Mouse (Mus musculus) adrenal gland, adult 18-20 months (tissue): ENCODE results near the gene Mstn. TPM values are rescaled to one million over a fixed set of nuclear protein-coding genes. Genes with fewer than 3 reads are reported as not detected.

Experiments
- DNase-seq, 2 experiments: peaks; one replicate each; pipeline ENCODE4 v3.0.0; 2021 to 2022; ENCODE audit warnings: low spot score in 2 of 2
- long read RNA-seq, 2 experiments: library from polyadenylated mRNA; stranded (forward); transcript quantifications; one replicate each; pipeline ENCODE4 v2.0.0; 2021
- total RNA-seq, 2 experiments: library from RNA; stranded (reverse); gene quantifications; 1 replicate in 1 of 2; 2 replicates in 1 of 2; pipeline ENCODE4 v1.2.3; 2021

Mstn gene
- not detected for total RNA-seq
- long read RNA-seq, experiment 1 = 0 reads
- long read RNA-seq, experiment 2 = 0 reads

DNA sequence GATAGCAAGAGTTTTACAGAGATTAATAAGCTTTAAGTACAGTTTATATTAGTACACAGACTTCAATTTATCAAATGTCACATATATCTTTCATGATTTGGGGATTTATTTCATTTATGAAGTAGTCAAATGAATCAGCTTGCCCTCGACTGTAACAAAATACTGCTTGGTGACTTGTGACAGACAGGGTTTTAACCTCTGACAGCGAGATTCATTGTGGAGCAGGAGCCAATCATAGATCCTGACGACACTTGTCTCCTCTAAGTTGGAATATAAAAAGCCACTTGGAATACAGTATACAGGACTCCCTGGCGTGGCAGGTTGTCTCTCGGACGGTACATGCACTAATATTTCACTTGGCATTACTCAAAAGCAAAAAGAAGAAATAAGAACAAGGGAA is at the start of gene Mstn:
Gene Mstn (plus strand): TSS at position 301 of the 400 bp plus-strand sequence.
- DNase-seq = no peak

DNA sequence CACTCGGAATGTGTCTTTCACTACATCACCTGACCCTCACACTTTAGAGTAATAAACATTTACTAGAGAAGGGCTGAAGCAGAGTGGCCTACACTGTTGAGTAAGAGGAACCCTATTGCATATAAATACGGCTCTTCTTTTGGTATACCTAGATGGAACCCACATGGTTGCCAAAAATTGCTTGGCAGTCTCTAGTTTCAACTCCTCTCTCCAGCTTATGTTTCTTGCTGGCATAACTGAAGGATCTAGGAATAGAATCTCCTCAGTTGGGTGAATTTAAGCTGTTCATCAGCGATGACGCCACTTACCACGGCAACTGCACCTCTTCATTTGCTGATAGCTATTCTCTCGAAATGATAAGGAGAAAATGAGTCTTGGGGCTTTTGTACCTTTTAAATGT is 46.7 kb upstream of the Mstn start:
- DNase-seq = no peak

DNA sequence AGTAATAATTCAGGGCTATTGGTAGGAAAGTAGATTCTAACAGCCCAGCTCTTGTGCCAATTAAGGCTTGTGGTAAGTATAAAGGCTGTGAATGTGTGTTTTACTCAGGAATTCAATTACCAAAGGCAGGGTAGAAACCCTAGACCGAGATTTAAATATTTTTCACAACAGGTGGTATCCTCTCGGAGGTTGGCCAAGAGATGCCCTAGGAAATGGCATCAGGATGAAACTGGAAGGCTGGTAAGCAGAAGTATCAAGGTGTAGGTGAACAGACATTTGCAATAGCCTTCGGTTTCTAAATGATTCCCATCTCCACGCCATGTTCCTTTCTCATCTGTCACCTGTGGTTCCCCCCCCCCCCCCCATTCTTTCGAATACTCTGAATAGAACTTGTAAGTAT is 45.8 kb upstream of the Mstn start:
- no peak for DNase-seq

DNA sequence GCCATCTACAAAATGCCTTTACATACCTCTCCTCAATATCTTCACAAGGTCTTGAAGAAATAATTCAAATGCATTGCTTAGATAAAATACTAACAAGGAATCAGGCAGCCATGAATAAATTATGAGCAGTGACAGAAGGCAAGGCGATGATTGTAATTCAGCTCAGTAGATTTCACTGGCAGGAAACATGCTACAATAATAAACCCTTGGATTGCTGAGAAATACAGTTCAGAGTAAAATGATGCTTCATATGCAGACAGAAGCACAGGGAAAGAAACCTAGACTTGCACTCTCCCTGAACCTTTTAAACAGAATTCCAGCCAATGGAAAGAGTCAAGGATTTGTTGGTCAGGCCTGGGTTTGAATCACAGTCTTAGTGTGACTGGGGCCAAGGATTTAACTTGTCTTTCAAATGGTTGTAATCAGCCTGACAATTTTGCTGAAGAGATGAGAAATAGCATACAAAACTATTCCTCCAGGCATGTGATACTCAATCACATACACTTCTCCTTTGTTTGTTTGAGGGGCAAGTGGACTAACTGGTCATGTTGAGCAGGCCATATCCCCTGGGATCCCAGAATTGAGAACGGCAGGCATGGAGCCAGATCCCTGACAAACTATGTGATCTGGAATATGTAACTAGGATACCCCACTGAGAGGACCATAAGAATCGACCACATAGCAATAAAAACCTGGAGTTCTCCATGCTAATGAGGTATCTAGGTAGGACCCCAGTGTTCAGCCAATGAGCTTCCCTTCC is 42.5 kb upstream of the Mstn start:
- DNase-seq = no peak

DNA sequence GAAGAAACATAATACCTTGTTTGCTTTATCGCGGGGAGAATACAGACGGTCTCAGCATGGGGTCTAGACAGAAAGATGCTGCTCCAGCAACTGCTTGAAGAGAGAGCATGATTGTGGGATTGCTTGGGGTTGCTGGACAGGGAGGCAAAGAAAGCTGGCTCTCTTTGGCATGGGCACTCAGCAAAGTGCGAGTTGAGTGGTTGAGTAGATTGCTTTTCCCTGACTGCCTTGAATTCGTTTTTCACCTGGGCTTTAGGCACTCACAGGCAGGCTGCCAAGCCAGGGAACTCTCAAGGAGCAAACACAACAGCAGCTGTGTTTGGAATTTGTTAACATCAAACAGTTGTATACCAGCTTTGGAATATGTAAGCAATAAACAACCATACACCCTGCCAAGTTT is 41.4 kb upstream of the Mstn start, which contains the start of gene 1700019D03Rik:
Gene 1700019D03Rik (minus strand): TSS at position 101 of the 400 bp plus-strand sequence.
- no peak for DNase-seq

DNA sequence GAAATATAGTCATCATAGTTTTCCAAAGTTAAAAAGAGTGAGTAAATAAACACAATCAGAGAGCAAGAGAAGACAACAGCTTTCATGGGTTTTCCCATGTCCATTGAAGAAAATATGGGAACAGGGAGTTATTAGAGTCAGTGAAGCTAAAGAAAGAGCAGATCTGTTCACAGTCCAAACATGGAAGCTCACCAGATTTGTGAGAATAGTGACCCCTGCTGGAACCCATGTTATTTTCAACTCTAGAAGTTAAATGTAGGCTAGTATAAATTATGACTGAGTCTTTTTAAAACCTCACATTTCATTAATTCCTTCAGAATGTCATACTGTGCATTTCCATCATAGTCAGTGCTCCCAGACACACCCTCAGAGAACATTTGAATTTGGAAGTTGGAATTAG is 28.9 kb upstream of the Mstn start:
- DNase-seq = no peak

DNA sequence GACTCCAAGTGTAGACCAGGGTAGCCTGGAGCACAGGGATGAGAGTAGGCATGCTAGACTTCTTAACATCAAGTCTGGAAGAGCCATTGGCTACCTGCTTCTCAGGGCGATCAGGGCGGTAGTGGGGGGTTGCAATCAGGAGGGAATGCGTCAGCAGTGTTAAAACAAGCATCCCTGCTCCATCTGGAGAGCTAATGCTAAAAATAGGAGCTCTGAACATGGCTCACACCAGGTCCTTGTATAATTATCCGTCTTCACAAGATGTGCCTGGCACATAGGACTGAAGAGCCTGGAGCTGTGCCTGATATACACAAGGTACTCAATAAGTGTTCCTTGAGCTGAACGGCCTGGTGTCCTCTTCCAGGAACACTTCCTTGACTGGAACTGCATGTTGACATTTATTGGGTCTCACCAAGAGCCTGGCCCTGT is 24.0 kb upstream of the Mstn start:
- no peak for DNase-seq

DNA sequence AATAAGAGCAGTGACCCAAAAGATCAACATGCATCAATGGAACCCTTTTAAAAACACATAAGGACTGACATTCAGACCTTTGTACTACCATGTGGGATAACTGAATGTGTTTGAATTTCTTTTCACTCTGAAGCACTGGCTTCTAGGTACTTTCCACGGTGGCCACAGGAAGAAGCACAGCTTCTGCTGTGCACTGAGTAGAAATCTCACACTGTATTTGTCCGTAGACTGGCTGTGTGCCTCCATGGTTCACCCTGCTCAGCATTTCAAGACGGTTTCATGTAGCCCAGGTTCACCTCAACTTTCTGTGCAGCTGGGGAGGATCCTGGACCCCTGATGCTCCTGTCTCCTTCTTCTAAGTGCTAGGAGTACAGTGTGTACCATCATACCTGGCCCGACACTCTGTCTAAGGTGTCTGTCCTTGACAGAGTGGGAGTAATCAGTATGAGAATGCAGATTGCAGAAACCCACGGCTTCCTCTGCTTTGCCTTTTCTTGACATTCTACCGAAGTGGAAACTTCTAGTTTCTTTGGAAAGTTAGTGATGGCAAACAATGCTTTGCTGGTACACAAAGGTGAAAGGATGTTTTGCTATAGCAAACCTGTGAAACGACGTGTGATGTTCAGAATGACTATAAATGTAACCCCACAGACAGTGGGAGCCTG is 11.5 kb upstream of the Mstn start:
- DNase-seq = no peak

DNA sequence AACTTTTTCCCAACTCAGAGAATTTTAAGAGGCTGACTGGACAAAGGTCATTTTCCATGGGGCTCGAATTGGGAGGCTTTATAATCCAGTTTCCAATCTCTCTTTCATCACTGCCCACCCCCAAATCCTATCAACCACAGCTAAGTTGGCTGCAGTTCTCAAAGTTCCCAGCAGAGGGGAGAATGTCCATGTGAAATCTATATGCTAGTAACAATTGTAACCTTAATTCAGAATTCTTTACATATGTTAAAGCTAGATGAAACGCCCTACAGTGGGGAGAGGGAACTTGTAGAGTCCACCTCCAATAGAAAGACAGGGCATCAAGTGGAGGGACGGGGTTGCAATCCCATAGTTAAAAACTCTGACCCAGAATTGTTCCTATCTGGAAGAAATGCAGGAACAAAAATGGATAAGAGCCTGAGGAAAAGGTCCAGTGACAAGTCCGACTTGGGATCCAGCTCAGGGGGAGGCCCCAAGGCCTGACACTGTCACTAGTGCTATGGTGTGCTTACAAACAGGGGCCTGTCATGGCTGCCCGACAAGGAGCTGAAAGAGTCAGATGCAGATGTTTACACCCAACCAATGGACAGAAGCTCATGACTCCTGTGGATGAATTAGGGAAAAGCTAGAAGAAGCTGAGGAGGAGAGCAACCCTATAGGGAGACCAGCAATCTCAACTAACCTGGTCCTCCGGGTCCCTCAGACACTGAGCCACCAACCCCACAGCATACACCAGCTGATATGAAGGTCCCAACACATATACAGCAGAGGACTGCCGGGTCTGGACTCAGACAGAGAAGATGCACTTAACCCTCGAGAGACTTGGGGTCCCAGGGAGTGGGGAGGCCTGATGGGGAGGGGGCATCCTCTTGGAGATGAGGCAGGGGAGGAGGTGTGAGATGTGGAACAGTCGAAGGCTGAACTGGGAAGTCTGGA is 8.1 kb upstream of the Mstn start:
- peak; percentile 57 to 64 for DNase-seq

DNA sequence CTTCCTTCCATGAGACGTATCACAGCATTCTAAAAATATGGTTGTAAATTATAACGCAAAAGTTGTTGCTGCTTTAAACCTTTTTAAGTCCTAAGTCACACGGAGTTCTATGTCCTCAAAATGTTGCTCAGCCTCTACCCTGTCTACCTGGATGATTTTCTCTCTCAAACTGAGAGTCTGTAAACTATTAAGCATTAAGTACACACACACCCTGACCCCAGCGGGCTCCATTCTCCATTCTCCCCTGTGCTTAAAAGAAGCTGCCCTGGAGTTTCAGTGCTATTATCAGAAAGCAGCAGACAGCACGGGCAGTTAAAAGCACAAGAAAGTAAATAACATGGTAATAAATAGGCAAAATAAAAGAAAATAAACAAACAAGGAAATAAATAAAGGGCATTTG is 2.3 kb upstream of the Mstn start:
- no peak for DNase-seq

DNA sequence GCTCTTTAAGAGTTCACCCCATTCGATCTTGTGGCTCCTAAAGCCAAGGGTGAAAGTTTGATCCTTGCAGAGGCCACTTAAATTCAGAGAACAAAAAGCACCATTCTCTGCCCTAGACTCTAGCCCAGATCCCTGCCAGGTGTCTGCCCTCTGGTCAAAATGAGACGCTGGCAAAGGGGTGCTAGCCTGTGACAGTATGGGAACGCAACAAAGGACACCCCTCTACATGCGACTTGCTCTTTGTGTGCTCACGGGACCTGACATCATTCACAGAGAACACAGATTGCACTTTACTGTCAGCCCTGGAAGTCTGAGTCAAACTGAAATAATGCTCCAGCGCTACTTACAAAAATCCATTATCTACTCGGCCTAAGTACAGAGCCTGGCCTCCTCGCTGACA is 941 bp upstream of the Mstn start:
- no peak for DNase-seq

DNA sequence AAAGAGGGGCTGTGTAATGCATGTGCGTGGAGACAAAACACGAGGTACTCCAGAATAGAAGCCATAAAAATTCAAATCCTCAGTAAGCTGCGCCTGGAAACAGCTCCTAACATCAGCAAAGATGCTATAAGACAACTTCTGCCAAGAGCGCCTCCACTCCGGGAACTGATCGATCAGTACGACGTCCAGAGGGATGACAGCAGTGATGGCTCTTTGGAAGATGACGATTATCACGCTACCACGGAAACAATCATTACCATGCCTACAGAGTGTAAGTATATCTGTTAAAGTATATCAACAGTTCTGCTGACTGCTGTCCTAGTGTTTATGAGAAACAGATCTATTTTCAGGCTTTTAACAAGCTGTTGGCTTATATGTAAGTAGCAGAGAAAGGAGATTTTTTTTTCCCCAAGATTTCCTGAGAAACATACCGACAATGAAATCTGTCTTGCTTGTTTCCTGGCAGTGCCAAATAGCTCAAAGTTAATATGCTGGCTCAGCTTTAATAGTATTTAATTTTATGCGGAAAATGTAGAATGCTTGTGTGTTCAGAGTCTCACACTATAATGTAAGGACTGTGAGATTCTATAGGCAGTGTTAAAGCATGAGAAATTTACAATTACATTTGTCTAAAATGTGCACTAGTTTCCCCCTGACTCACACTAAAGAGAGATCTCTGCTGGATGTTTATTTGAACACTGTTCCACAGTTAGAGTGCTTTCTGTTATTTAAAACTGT is 600 bp downstream of the Mstn start:
- DNase-seq = no peak

DNA sequence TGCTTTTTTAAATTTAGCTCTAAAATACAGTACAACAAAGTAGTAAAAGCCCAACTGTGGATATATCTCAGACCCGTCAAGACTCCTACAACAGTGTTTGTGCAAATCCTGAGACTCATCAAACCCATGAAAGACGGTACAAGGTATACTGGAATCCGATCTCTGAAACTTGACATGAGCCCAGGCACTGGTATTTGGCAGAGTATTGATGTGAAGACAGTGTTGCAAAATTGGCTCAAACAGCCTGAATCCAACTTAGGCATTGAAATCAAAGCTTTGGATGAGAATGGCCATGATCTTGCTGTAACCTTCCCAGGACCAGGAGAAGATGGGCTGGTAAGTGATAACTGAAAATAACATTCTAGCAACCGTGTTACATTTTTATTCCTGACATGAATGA is 2.5 kb downstream of the Mstn start:
- no peak for DNase-seq

DNA sequence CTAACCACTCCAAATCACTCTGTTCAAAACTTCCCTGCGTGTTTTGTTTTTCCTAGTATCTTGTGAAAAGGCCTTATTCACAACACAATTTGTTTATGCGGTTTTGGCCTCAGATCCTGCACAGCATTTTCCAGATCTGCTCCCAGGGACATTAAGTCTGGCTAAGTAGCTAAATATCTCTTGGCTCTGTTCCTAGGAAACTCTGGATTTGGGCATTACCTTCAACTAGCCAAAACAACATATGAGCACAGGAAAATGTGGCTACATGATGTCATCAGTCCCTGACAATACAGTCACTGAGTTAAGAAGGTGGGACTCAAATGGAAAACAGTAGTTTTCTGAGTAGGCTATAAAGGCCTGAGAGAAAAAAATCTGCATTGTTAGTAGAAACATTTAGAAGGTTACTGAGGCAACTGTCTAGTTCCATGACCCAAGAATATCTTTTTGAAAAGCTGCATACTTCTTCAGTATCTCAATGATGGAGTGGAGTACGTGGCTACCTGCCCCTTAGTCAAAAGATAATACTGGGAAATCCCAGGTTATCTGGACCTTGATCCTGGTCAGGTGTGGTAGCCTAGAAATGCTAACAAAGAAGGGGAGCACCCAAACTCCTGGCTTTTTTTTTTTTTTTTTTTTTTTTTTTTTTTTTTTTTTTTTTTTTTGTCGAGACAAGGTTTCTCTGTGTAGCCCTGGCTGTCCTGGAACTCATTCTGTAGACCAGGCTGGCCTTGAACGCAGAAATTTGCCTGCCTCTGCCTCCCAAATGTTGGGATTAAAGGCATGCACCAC is 8.5 kb downstream of the Mstn start:
- DNase-seq = no peak

DNA sequence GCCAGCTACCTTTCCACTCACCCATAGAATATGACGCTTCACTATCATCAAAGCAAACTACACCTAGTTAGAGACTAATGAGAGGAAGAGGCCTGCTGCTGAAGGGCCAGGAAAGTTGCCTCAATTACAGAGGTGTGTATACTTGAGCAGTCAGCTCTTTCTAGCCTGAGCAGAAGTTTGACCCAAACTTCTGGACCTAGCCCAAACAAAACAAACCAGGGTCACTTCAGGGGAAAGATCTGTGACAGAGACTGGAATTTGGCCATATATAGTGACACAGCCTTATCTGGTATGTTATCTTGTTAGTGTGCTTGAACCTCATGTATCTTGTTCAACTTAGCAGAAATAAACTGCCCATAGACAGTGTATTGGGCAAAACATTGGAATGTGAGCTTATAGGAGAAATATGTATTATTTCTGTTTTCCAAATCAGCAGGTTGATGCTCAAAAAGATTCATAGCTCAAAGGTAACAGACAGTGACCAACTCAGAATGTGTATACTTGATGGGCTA is 9.3 kb downstream of the Mstn start:
- no peak for DNase-seq

DNA sequence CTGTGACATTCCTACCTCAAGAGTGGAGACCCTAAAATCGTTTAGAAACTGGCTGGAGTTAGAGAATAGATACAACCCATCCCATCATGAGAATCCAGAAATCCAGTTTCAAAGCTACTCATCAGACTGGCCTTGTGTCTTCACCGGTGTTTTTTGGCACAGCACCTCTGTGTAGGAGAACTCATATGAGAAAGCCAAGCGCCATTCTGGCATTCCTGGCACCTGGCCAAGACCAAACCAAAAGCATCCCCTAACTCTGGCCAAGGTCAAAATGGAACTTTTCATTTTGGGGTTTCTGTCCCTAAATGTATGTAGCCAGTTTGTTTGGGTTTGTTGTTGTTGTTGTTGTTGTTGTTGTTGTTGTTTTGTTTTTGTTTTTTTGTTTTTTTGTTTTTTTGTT is 15.2 kb downstream of the Mstn start:
- no peak for DNase-seq

DNA sequence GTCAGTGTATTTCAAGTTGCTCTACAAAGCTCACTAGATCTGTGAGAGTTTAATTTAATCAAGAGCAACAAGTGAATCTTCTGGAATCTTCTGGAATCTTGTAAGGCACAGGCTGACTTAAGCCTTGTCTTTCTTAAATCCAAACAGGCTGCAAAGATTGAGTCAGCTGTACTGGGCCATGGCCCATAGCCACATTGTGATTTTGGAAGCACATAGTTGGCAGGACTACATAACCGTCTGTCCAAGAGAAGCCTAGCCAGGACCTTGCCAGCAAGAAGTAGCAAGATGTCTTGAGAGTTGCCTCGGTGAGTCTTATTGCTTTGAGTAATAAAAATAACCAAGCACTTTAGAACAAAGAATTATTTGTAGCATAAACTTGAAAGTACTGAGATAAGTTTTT is 18.4 kb downstream of the Mstn start:
- no peak for DNase-seq

DNA sequence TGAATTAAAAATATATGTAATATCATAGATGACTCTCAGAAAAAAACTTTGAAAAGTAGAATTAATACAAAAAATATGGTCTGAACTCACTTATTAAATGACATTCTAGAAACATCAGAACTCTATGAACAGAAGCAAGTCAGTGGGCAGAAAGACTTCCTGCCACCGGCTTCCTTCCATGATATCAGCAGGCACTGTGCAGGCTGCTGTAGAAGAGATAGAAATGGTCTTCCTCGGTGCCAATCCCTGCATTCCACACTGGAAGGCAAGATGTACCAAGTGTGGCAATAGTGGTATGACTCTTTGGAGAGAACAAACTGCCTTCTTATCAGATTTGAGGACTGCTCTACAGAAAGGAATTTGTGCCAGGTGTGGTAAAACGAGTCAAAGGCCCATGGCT is 19.2 kb downstream of the Mstn start:
- no peak for DNase-seq

DNA sequence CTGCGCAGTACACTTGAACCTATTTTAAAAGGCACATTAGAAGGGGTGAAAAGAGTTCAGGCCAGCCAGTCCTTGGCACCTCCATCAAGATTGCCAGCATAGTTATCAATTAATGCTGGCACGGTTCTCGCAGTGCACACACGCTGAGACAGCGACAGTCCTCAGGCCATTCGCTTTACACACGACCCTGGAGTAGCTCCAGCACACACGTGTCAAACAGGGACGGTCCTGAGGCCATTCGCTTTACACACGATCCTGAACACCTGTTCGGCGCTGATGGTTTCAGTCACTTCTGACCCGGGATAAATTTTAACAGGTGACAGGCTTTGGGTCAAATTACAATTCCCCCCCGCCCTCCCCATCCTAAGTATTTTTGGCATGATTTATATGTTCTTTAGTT is 23.8 kb downstream of the Mstn start:
- DNase-seq = no peak

DNA sequence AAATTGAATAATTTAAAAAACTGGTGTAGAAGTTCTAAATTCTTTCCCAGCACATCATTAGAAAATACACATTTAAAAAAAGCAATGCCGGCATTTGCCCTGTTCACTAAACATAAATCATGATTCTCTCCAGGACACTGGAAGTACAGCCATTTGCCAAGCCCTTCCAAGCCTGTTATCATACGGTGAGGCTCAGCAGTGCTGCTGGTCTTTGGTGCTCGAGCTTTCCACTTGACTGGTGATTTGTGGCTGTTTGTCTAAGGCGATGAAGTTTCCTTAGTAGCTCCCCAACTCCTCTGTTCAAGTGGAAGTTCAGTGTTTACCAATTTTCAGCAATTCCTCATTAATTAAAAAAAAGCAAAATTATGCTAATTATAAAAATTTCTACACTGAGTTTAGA is 24.6 kb downstream of the Mstn start:
- no peak for DNase-seq
